Mouse (Mus musculus) ES-E14 (cell line): ENCODE measurements at regions not wholly inside any gene's neighbourhood (a gene's known extent, or its start where the extent isn't known, plus 50 kb on each side); places are given as distances from the start of the nearest gene placed in this dataset.

ENCODE experiments used
- MAFK ChIP-seq: IDR thresholded peaks from 2 replicates; pipeline ENCODE4 v1.6.1; 2014; ENCODE audit warnings: mild to moderate bottlenecking, low read depth, low read length, inconsistent platforms; ENCODE audit not compliant: insufficient read depth
- ZC3H11A ChIP-seq: IDR thresholded peaks from 2 replicates; pipeline ENCODE4 v1.6.1; 2012; ENCODE audit warnings: low read depth, mild to moderate bottlenecking, inconsistent platforms, low read length, borderline replicate concordance

DNA sequence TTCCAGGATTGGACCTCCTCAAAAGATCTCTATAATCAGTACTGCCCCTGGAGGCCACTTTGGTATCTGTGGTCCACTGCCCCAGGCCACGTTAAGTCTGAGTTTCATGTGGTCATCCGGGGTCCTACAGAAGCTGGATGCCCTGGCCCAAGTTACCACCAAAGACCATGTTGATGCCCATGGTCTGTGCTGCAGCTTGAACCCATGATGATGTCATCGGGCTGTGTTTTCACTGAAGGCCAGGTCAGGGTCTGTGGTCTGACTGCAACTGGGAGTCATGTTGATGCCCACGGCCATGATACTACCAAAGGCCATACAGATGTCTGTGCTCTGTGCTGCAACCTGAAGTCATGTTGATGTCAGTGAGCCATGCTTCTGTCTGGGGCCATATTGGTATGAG is 122.3 kb upstream of the Col8a1 start:
- TF ChIP-seq ZC3H11A = no peak
- TF ChIP-seq MAFK = no peak
